Mouse (Mus musculus): ENCODE measurements at regions not wholly inside any gene's neighbourhood (a gene's known extent, or its start where the extent isn't known, plus 50 kb on each side); places are given as distances from the start of the nearest gene placed in this dataset.
A peak's percentile ranks its signal among the peaks of the same experiment; 100 is the strongest.
"Not testable (repeated sequence)": the region's sequence is repeated elsewhere in the genome, so short reads cannot be mapped to it uniquely, and the experiment has no call there.

DNA sequence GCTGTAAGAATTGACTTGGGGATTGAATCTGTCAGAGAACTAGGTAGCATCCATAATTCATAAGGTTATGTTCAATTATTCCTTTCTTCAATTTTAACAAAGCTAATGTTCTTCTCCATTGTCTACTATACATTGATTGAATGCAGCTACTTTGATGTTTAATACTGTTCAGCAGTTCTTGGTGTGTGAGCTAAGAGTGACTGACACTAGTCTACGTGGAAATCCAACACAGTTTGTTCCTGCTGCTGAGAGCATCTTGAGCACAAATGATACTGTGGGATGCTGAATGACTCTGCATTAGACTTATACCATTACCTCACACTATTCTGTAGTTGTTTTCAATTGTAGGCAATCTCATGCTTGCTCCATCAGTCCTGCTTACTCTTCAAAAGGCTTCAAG lies 249.4 kb upstream of the Akr1e1 start:
- DNase-seq, result no peak

DNA sequence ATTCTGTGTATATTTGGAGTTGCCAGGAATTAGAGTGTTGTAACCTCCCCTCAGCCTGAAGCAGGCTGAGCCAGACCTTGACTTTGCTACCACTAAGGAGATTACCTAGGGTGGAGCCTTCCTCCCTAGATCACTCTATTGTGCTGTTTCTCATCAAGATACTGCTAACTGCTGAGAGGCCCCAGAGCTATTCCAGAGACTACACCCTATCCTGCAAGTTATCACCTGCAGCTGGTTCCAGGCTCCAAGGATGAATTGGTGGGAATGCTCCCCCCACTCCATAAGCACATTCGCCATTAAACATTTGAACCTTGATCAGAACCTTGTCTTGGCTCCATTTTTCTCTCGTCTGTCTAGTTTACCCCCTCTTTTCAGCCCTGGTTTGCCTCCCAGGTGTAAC lies 230.5 kb upstream of the Akr1e1 start:
- DNase-seq, result not testable (repeated sequence)

GRCm38 (mm10) chr13:4826756-4827155 lies 217.8 kb upstream of the Akr1e1 start:
- no peak for DNase-seq

- DNase-seq, result not testable (repeated sequence)
Observed at GRCm38 (mm10) chr13:4825749-4826148, 216.8 kb upstream of the Akr1e1 start.

GRCm38 (mm10) chr13:4806876-4807275 lies 197.9 kb upstream of the Akr1e1 start:
- DNase-seq, result no peak

GRCm38 (mm10) chr13:4800666-4801065 lies 191.7 kb upstream of the Akr1e1 start:
- DNase-seq, result no peak

DNA sequence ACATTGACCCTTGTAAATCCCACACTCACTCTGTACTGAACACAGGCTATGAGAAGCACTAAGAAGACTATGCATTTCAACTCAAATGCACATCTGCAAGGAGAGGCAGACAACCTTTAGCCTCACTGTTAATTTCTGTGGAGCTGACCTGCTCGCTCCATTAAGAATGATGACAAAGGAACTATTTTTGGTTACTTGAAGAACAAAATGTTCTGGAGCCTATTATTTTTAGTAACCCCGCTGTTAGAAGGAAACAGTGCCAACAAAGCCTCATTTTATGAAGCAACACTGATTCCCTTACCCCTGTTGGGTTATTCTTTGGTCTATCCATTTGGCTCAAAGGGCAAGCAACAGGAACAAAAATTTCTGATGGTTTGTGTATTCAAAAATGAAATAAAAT lies 182.2 kb upstream of the Akr1e1 start:
- no peak for DNase-seq

- no peak for DNase-seq
Observed at GRCm38 (mm10) chr13:4790414-4790813, 181.4 kb upstream of the Akr1e1 start.

DNA sequence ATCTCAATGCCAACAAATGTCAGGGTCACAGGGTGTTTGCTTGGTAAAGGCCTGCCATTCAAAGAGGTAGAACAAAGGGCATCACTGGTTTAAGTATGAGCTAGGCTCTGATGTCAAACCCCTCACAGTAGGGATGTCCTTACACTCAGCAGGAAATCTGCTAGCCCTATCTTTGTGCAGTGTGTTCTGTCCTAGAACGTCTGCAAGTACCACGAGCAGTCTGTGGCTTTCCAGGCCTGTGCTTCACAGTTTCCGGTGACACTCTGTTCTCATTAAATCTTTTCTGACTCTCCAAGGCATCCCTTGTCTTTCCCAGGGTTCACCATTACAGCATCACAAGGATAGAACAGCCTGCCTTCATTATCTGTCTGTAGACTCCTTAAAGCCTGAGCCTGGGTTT lies 174.3 kb upstream of the Akr1e1 start:
- no peak for DNase-seq

- not testable (repeated sequence) for DNase-seq
Observed at GRCm38 (mm10) chr13:4778264-4778823, 169.4 kb upstream of the Akr1e1 start.

- peak; percentile 36 for DNase-seq
Observed at GRCm38 (mm10) chr13:4776855-4777254, 167.9 kb upstream of the Akr1e1 start.

GRCm38 (mm10) chr13:4772324-4772723 lies 163.3 kb upstream of the Akr1e1 start:
- DNase-seq, result peak; percentile 51

DNA sequence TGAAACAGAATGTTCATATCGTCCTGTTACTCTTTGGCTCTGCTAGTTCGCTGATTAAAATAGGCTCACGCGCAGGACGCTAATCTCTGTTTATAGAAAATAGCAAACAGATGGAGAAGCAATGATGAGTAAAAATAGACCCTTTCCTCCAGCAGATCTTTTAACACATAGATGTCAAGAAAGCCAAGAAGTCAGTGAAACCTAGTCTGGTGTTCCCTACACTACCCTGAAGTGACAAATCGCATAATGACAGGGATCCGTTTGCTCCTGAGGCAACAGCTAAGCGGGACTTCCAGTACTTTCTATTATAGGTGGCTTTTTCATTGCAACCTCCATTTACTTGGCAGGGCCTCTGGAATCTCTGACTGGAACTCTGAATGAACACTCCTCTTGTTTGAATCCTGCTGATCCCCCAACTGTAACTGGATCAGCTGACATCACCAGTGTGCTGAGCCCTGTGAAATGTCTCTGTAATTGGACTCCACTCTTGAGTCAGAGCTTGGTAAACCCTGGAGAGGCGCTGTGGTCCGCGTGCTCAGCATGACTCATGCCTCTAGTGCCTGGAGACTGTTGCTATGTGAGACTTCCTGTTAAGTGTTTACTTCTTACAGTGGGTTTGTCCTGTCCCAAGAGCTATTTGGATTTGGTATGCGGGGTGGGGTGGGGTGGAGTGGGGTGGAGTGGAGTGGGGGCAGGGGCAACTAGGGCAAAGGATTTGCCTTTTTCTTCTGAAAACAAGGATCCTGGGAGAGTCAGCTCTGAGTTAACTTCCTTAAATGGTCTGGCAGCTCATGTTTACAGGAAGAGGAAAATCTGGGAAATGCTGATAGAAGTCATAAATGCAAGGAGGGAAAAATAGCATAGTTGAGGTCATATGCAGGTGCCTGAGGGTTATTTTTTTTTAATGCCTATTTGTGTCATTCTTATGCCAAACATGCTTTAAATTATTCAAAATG lies 162.4 kb upstream of the Akr1e1 start:
- peak; percentile 93 for DNase-seq

DNA sequence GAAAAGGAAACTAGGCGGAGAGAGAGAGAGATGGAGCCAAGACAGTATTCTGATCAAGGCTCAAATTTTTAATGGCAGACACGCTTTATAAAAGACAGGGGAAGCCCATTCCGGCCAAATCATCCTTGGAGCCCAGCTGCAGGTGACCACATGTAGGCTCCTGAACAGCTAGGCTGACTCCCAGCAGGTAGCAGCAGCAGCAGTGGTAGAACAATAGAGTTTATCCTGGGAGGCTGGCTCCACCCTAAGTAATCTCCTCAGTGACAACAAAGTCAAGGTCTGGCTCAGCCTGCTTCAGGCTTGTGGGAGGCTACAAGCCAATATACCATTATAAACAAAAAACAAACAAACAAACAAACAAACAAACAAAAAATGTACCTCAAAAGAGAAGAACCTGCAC lies 151.0 kb upstream of the Akr1e1 start:
- DNase-seq, result no peak

GRCm38 (mm10) chr13:4756529-4756928 lies 147.6 kb upstream of the Akr1e1 start:
- DNase-seq, result no peak

- DNase-seq, result no peak
Observed at GRCm38 (mm10) chr13:4742930-4743329, 134.0 kb upstream of the Akr1e1 start.

- DNase-seq, result not testable (repeated sequence)
Observed at GRCm38 (mm10) chr13:4716299-4716698, 107.3 kb upstream of the Akr1e1 start.

DNA sequence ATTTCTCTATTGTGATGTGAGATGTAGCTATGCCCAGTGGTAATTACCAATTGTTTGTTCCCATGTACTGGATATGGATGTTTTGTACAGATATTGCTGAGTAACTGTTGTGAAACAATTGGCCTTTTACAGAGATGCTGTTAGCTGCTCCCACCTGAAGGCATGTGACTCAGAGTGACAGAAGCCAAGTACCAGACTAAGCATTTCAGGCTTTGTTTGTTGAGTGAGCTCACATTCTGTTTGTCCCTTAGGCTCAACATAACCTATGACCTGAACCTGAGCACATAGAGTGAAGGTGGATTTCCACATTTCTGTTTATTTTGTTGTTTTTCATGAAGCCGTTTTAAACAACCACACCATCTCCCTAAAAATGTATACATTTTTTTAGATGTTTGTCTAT lies 105.8 kb upstream of the Akr1e1 start:
- DNase-seq, result no peak

DNA sequence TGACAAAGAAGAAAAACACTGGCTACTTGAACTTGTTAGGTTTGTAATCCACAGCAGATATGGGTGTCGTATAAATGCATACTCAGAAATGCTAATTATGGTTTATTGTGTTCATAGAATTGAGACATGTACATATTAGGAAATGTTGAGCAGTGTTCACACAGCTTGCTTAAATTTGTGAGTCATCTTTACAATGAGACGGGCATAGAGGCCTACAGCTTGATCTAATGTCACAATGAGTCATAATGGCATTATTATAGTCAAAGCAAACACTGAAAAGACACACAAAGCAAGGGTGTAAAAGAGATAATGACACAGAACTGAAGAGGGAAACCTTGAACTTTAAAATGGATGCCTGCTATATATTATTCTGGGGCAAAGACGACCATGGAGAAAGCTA lies 103.7 kb upstream of the Akr1e1 start:
- DNase-seq, result no peak

DNA sequence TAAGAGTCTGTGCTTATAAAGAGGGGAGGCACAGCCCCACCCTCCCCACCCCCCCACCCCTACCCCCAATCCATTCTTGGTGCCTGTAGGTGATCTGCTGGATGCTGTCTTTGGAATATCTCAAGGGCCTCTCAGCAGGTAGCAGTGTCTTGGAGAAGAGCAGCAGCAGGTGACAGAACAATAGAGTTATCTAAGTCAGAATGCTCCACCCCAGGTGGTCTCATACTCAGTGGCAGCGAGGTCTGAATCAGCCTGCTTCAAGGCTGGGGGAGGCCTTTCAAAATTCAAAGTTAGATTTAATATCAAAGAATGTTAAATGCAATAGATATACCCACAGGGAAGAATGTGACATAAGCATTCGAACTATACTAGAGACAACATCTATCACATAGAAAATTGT lies 90.6 kb upstream of the Akr1e1 start:
- not testable (repeated sequence) for DNase-seq

DNA sequence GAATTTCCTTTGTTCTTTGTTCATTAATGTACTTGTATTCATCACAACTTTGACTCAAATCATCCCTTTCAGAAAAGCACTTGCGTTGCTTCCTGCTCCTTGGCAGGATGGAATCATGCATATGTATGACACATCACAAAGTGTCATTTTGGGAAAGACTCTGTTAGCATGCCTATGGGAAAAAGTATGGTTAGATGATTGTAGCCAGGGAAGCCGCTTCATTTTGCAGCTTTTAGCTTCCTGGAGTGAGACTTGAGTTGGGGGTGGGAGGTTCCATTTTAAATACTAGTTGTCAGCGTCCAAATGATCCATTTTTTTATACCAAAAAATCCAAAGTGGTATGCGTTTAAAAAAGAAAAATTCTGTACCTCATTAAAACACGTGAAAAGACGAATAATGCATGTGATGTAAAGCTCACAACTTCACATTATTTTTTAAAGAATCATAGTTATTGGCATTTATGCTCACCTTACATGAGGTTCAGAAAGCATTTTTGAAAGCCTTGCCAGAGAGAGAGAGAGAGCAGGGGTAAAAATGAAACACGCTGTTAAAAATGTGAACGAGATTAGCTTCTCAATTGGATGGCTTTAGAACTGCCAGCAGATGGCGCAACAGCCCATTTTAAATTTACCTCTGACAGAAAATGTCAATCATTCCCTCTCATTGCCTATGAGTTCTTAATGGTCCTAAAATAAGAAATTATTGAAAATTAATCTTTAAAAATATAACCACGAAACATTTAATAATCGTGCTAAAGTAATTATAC lies 57.6 kb upstream of the Akr1e1 start:
- no peak for DNase-seq

DNA sequence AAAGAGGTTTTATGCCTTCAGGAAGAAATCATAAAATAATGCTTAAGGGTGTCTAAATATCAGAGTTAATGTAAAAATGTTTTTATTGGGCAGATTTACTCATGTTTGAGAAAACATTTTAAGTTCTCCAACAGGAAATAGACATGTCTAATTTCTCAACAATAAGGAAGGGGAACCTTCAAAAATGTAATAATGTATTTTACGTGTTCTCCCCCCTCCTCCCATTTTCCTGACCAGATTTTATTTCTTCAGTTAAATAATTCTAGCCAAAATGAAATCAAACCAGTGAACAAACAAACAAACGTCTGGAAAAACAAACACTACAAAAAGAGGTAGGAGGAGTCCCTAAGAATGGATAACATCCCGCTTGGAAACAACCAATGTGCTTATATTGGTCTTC lies 54.4 kb upstream of the Akr1e1 start:
- DNase-seq, result no peak

Measured in gastrocnemius, postnatal 25 days (tissue).